Mouse (Mus musculus): Measurements from ENCODE around the gene Ankrd52. TPM values are rescaled to one million over a fixed set of nuclear protein-coding genes. Genes with fewer than 3 reads are reported as not detected.

The Ankrd52 gene
- polyA plus RNA-seq, 1 experiment from 2014 or later: 8.4 TPM

DNA sequence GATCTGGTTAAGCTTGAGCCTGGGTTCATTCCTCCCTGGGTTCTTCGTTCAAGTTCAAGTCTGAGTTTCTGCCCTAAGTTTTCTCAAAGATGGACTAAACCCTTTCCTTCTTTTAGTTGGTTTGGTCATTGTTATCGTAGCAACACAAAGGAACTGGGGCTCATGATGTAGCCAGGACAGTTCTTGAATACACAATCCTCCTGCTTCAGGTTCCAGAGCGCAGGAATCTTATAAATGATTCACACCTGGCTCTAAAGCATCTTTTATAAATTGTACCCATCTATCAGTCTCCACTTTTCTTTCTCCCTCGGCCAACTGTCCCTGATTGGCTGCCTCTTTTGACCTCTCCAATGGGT, 838 bp upstream of the Ankrd52 start:
- 45% methylated on average over 4 of the region's 4 CpGs for WGBS
- Histone ChIP-seq H3K36me3 (ENCODE audit: control insufficient read depth, insufficient read depth, low read length) (peaks cover 23% of the 10 kb centered on the region), H3K4me3 (ENCODE audit: low read length) (peak overlapping the region; percentile 93), H3K4me2 (ENCODE audit: low read depth, low read length) (peak overlapping the region; percentile 62), H3K27ac (ENCODE audit: low read length) (peak overlapping the region; percentile 92), H3K9me3 (ENCODE audit: control insufficient read depth, low read length) (no peaks in the 10 kb centered on the region), H3K27me3 (ENCODE audit: control insufficient read depth, insufficient read depth, low read depth, low read length) (no peaks in the 10 kb centered on the region), H3K4me1 (replicated peaks; ENCODE audit: control insufficient read depth, insufficient read depth, low read length) (peaks cover 19% of the 10 kb centered on the region), H3K9ac (ENCODE audit: low read length) (peak overlapping the region; percentile 97)
- no peak for ATAC-seq (ENCODE audit: low read depth)

DNA sequence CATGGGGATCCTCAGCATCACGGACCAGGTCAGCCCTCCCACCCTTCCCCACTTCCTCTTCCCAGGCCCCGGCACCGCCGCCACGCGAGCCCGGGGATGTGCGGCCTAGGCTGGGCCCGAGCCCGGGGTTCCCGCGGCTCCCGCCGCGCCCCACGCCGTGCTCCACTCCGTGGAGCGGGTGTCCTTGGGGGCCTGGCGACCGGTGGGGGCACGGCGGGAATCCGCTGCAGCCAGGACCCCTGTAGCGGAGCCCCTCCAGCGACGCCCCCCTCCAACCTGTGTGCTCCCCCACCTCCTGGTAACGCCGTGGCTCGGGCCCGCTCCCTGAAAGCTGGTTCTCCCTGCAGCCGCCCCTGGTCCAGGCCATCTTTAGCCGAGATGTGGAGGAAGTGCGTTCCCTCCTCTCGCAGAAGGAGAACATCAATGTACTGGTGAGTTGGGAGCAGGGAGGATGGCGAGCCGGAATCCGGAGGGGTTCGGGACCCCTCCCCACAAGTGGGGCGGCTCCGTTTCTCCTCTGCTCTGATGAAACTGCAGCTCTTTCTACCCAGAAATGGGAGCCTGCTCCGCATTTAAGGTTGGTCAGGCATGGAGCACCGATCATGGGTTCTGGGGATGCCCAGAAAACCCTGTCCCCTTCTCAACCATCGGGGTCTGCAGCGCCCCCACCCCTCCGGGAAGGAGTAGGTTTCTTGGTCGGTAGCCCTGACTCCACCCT, 466 bp downstream of the Ankrd52 start:
- Histone ChIP-seq H3K36me3 (ENCODE audit: control insufficient read depth, insufficient read depth, low read length) (peaks cover 32% of the 10 kb centered on the region), H3K4me3 (ENCODE audit: low read length) (peak overlapping the region; percentile 93), H3K27me3 (ENCODE audit: control insufficient read depth, insufficient read depth, low read depth, low read length) (no peaks in the 10 kb centered on the region), H3K9ac (ENCODE audit: low read length) (peak overlapping the region; percentile 97), H3K4me1 (replicated peaks; ENCODE audit: control insufficient read depth, insufficient read depth, low read length) (peaks cover 19% of the 10 kb centered on the region), H3K9me3 (ENCODE audit: control insufficient read depth, low read length) (no peaks in the 10 kb centered on the region), H3K4me2 (ENCODE audit: low read depth, low read length) (peak overlapping the region; percentile 62), H3K27ac (ENCODE audit: low read length) (peak overlapping the region; percentile 76)
- 0% methylated on average over 31 of the region's 47 CpGs for WGBS
- ATAC-seq (ENCODE audit: low read depth): peak; percentile 72

DNA sequence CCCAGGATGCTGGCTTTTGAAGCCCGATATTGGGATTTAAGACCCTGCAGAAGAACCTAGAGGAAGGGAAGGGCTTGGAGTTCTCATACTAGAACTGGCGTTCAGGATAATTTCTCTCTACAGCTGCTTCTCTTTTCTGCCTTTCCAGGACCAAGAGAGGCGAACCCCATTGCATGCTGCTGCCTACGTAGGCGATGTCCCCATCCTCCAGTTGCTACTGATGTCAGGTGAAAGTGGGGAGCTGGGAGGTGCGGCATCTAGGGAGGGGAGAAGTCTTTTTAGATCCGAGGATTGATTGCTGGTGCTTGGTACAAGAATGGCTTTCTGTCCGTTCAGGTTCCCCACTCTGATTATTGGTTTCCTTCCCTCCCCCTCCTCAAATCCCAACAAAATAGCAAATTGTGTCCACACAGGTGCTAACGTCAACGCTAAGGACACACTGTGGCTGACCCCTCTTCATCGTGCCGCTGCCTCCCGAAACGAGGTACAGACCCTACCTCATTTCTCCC, 1.1 kb downstream of the Ankrd52 start:
- no peak for ATAC-seq (ENCODE audit: low read depth)
- Histone ChIP-seq H3K27me3 (ENCODE audit: control insufficient read depth, insufficient read depth, low read depth, low read length) (no peaks in the 10 kb centered on the region), H3K36me3 (ENCODE audit: control insufficient read depth, insufficient read depth, low read length) (peaks cover 38% of the 10 kb centered on the region), H3K9ac (ENCODE audit: low read length) (peak overlapping the region; percentile 97), H3K4me2 (ENCODE audit: low read depth, low read length) (peak overlapping the region; percentile 62), H3K27ac (ENCODE audit: low read length) (no peak overlapping the region), H3K4me1 (replicated peaks; ENCODE audit: control insufficient read depth, insufficient read depth, low read length) (peaks cover 19% of the 10 kb centered on the region), H3K4me3 (ENCODE audit: low read length) (peak overlapping the region; percentile 93), H3K9me3 (ENCODE audit: control insufficient read depth, low read length) (no peaks in the 10 kb centered on the region)
- WGBS: 50% methylated on average over 14 of the region's 14 CpGs

DNA sequence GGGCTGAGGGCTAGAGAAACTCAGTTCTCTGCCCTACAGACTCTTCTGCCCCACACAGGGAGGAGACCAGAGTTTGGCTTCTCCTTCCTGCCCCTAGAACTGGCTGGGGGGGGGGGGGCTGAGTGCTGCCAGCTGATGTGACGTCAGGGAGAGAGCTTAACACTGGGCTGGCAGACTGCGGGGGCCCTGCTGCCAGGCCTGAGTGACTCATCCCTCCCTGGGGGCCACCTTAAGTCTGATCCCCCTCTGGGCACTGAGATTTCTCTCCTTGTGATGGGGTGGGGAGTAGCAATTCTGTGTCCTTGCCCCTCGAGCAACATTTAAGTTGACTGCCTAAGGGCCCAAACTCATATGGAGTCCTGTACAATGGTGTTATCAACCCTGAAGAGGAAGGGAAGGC, 1.5 kb downstream of the Ankrd52 start:
- ATAC-seq (ENCODE audit: low read depth): no peak
- Histone ChIP-seq H3K4me3 (ENCODE audit: low read length) (no peak overlapping the region), H3K4me1 (replicated peaks; ENCODE audit: control insufficient read depth, insufficient read depth, low read length) (peaks cover 19% of the 10 kb centered on the region), H3K27me3 (ENCODE audit: control insufficient read depth, insufficient read depth, low read depth, low read length) (no peaks in the 10 kb centered on the region), H3K9ac (ENCODE audit: low read length) (peak overlapping the region; percentile 97), H3K4me2 (ENCODE audit: low read depth, low read length) (peak overlapping the region; percentile 62; the same call in 1 of the 2 replicates), H3K36me3 (ENCODE audit: control insufficient read depth, insufficient read depth, low read length) (peaks cover 43% of the 10 kb centered on the region), H3K9me3 (ENCODE audit: control insufficient read depth, low read length) (no peaks in the 10 kb centered on the region), H3K27ac (ENCODE audit: low read length) (no peak overlapping the region)
- WGBS: 55% methylated on average over 3 of the region's 3 CpGs

DNA sequence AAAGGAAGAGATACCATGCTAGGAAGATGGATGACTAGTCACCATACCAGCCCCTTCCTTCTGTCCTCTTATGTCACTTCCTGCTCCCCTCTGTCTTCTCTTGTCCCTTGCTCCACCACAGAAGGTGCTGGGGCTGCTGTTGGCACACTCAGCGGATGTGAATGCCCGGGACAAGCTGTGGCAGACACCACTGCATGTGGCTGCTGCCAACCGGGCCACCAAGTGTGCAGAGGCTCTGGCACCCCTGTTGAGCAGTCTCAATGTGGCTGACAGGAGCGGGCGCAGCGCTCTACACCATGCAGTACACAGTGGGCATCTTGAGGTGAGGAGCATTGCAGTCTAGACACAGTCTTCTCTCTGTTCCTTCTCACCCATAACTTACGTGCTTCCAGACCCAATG, 2.3 kb downstream of the Ankrd52 start:
- peak overlapping the region; percentile 28; the same call in 1 of the 2 replicates for H3K9ac ChIP-seq (ENCODE audit: low read length)
- 94% methylated on average over 7 of the region's 7 CpGs for WGBS
- ATAC-seq (ENCODE audit: low read depth): no peak
- no peak overlapping the region for H3K4me3 ChIP-seq (ENCODE audit: low read length)
- H3K4me1 ChIP-seq (replicated peaks; ENCODE audit: control insufficient read depth, insufficient read depth, low read length): peaks cover 19% of the 10 kb centered on the region
- H3K36me3 ChIP-seq (ENCODE audit: control insufficient read depth, insufficient read depth, low read length): peaks cover 51% of the 10 kb centered on the region
- H3K27me3 ChIP-seq (ENCODE audit: control insufficient read depth, insufficient read depth, low read depth, low read length): no peaks in the 10 kb centered on the region
- H3K4me2 ChIP-seq (ENCODE audit: low read depth, low read length): no peak overlapping the region
- no peak overlapping the region for H3K27ac ChIP-seq (ENCODE audit: low read length)
- no peaks in the 10 kb centered on the region for H3K9me3 ChIP-seq (ENCODE audit: control insufficient read depth, low read length)

DNA sequence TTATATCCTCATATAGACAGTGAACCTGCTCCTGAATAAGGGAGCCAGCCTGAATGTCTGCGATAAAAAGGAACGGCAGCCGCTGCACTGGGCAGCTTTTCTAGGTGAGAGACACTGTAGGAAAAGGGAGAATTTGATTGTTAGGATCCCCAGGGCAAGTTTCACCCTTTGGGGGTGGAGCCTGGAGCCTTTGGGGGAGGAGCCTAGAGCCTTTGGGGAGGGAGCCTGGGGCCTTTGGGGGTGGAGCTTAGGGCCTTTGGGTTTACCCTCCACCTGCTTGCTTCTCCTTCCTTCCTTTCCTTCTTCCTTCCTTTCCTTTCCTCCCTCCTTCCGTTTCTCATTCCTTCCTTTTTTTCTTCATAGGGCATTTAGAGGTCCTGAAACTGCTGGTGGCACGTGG, 3.6 kb downstream of the Ankrd52 start:
- no peaks in the 10 kb centered on the region for H3K9me3 ChIP-seq (ENCODE audit: control insufficient read depth, low read length)
- no peak for ATAC-seq (ENCODE audit: low read depth)
- no peak overlapping the region for H3K9ac ChIP-seq (ENCODE audit: low read length)
- peaks cover 19% of the 10 kb centered on the region for H3K4me1 ChIP-seq (replicated peaks; ENCODE audit: control insufficient read depth, insufficient read depth, low read length)
- H3K27ac ChIP-seq (ENCODE audit: low read length): no peak overlapping the region
- 83% methylated on average over 5 of the region's 5 CpGs for WGBS
- no peak overlapping the region for H3K4me3 ChIP-seq (ENCODE audit: low read length)
- H3K36me3 ChIP-seq (ENCODE audit: control insufficient read depth, insufficient read depth, low read length): peaks cover 59% of the 10 kb centered on the region
- no peaks in the 10 kb centered on the region for H3K27me3 ChIP-seq (ENCODE audit: control insufficient read depth, insufficient read depth, low read depth, low read length)
- H3K4me2 ChIP-seq (ENCODE audit: low read depth, low read length): no peak overlapping the region

DNA sequence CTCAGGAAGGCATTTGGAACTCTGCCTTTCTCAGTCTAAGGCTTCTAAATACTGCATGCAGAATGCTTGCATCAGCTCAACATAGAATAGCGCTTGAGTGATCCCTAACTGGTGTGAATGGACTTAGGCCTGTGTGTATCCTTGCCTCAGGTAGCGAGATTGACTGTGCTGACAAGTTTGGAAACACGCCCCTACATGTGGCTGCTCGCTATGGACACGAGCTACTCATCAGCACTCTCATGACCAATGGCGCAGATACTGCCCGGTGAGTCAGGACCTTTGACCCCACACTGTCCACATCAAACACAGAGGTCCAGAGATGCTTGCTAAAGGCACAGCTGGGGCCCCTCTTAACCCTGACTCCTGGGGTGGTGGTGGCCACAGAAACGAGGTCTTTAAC, 5.6 kb downstream of the Ankrd52 start:
- Histone ChIP-seq H3K9ac (ENCODE audit: low read length) (no peak overlapping the region), H3K4me1 (replicated peaks; ENCODE audit: control insufficient read depth, insufficient read depth, low read length) (peaks cover 13% of the 10 kb centered on the region), H3K9me3 (ENCODE audit: control insufficient read depth, low read length) (no peaks in the 10 kb centered on the region), H3K27me3 (ENCODE audit: control insufficient read depth, insufficient read depth, low read depth, low read length) (no peaks in the 10 kb centered on the region), H3K4me2 (ENCODE audit: low read depth, low read length) (no peak overlapping the region), H3K4me3 (ENCODE audit: low read length) (no peak overlapping the region), H3K36me3 (ENCODE audit: control insufficient read depth, insufficient read depth, low read length) (peaks cover 77% of the 10 kb centered on the region), H3K27ac (ENCODE audit: low read length) (no peak overlapping the region)
- 83% methylated on average over 8 of the region's 8 CpGs for WGBS
- no peak for ATAC-seq (ENCODE audit: low read depth)

DNA sequence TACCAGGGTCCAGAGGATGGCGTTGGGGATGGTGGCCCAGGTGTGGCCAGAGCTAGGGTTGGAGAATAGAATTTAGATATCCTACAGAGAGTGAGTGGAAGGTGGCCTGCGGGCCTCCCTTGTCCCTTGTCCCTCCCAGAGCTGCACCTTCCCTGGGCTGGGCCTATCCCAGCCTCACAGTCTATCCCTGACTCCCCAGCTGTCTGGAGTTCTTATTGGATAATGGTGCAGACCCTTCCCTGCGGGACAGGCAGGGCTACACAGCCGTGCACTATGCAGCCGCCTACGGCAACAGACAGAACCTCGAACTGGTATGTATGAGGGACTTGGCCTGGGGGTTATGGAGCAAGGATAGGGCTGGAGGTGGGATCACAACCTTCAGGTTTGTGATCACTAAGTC, 9.0 kb downstream of the Ankrd52 start:
- no peak for ATAC-seq (ENCODE audit: low read depth)
- Histone ChIP-seq H3K36me3 (ENCODE audit: control insufficient read depth, insufficient read depth, low read length) (peaks cover 86% of the 10 kb centered on the region), H3K4me3 (ENCODE audit: low read length) (no peak overlapping the region), H3K9ac (ENCODE audit: low read length) (no peak overlapping the region), H3K4me2 (ENCODE audit: low read depth, low read length) (no peak overlapping the region), H3K9me3 (ENCODE audit: control insufficient read depth, low read length) (no peaks in the 10 kb centered on the region), H3K27me3 (ENCODE audit: control insufficient read depth, insufficient read depth, low read depth, low read length) (no peaks in the 10 kb centered on the region), H3K4me1 (replicated peaks; ENCODE audit: control insufficient read depth, insufficient read depth, low read length) (no peaks in the 10 kb centered on the region), H3K27ac (ENCODE audit: low read length) (no peak overlapping the region)
- WGBS: 87% methylated on average over 7 of the region's 7 CpGs

DNA sequence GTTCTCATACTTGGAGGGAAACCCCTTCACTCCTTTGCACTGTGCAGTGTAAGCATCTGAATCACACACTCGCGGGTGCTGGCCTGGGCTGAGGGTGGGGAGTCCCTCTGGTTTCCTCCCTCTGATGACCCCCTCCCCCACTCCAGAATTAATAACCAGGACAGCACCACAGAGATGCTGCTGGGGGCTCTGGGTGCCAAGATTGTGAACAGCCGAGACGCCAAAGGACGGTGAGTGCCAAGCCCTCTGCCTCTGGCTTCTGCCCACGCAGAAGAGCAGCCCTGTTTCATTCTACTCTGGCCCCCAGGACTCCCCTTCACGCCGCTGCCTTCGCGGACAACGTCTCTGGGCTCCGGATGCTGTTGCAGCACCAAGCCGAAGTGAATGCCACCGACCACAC, 12.0 kb downstream of the Ankrd52 start:
- H3K27me3 ChIP-seq (ENCODE audit: control insufficient read depth, insufficient read depth, low read depth, low read length): no peaks in the 10 kb centered on the region
- H3K9me3 ChIP-seq (ENCODE audit: control insufficient read depth, low read length): no peaks in the 10 kb centered on the region
- H3K27ac ChIP-seq (ENCODE audit: low read length): no peak overlapping the region
- no peak overlapping the region for H3K9ac ChIP-seq (ENCODE audit: low read length)
- no peak overlapping the region for H3K4me3 ChIP-seq (ENCODE audit: low read length)
- no peak overlapping the region for H3K4me2 ChIP-seq (ENCODE audit: low read depth, low read length)
- ATAC-seq (ENCODE audit: low read depth): no peak
- no peaks in the 10 kb centered on the region for H3K4me1 ChIP-seq (replicated peaks; ENCODE audit: control insufficient read depth, insufficient read depth, low read length)
- 89% methylated on average over 14 of the region's 14 CpGs for WGBS
- H3K36me3 ChIP-seq (ENCODE audit: control insufficient read depth, insufficient read depth, low read length): peaks cover 72% of the 10 kb centered on the region

All from lung, embryonic 16.5 days (tissue).